Mouse (Mus musculus) Patski (cell line): ENCODE measurements around the gene Gdpgp1. TPM values are rescaled to one million over a fixed set of nuclear protein-coding genes. Genes with fewer than 3 reads are reported as not detected.

ENCODE experiments used
- ATAC-seq: fragments of 100-300 bp; one replicate; pipeline ENCODE4 v1.8.0; 2021
- CTCF ChIA-PET: fragments of 350-600 bp; sonication (Branson Sonifier 250); formaldehyde crosslinking; loops from one replicate; lab custom pipeline; 2022; ENCODE audit warnings: inconsistent platforms; lab: Charles Lee
- POLR2A ChIA-PET: fragments of 350-600 bp; sonication (Branson Sonifier 250); formaldehyde crosslinking; loops from one replicate; lab custom pipeline; 2022; ENCODE audit warnings: antibody characterized with exemption, inconsistent platforms; lab: Charles Lee
- DNase-seq: peaks from one replicate; pipeline ENCODE4 v3.0.0-alpha.2; 2011; ENCODE audit warnings: low read depth, low spot score
- H3K27me3 ChIP-seq: fragments of 371-371 bp; one replicate; pipeline ENCODE4 v1.5.1; 2021
- CTCF ChIP-seq: fragments of 100-300 bp; IDR thresholded peaks from one replicate; pipeline ENCODE4 v1.5.1; 2021
- in situ Hi-C: fragments of 300-500 bp; cut with MboI; formaldehyde crosslinking; loops from 3 replicates; pipeline ENCODE4 v1.11.1; 2018; ENCODE audit warnings: low pct_unique_long_range_greater_than_20kb, mixed read lengths
- polyA plus RNA-seq: library from polyadenylated mRNA; unstranded; gene quantifications from one replicate; pipeline ENCODE4 v1.2.3, GENCODE M21; 2021

The Gdpgp1 gene
- polyA plus RNA-seq, 1 experiment from 2014 or later: 4.0 TPM

DNA sequence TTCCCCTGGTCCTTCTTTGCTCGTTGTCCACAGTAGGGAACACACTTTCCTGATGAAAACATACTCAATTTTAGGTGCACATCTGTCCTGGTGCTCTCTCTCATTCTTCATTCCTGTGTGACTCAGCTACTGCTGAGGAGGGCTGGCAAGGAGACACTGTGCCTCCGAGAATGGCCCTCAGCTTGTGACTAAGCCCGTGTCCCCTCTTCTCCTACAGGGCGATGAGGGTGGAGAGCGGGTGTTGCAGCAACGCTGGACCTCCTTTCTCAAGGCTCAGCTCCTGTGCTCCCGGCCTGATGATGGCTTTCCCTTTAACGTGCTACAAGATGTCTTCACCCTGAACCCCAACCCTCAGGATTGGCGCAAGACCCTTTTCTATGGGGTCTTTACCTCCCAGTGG, 14.0 kb upstream of the Gdpgp1 start:
- ATAC-seq: no peak
- TF ChIP-seq CTCF: no peak
- POLR2A ChIA-PET: no interaction called here
- no peaks in the 10 kb centered on the region for H3K27me3 ChIP-seq
- no peak for DNase-seq
- CTCF ChIA-PET: interaction anchor here (0.6 to 2.3 kb wide), 2 partner anchors 9 to 1701 kb away, joined by 3 to 7 read pairs; no protein-coding TSS in a partner anchor
- in situ Hi-C loops: loop anchor here (10.0 kb wide), 1 partner anchor 64 kb away; no protein-coding TSS in a partner anchor

DNA sequence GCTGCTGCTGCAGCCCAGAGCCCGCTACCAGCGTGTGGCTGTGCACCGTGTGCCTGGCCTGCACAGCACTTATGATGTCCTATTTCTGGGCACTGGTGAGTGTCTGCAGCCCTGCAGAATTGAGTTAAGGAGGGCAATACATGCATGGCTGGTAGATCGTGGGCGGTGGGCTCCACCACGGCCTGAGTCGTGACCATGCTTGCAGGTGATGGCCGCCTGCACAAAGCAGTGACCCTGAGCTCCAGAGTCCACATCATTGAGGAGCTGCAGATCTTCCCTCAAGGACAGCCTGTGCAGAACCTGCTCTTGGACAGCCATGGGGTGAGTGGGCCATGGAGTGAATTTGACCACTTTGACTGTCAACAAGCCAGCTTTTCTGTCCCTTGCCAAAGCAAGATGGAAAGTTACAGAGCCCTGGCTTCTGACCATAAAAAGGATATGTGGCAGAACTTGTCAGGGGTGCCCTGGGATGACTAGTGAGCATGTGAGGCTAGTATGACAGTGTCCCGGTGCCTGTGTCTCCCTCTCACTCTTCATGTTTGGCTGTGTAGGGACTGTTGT, 12.3 kb upstream of the Gdpgp1 start:
- DNase-seq (no peak), ATAC-seq (no peak)
- CTCF ChIA-PET: interaction anchor here (0.9 to 1.2 kb wide), 2 partner anchors 10 to 63 kb away, joined by 3 read pairs; no protein-coding TSS in a partner anchor
- POLR2A ChIA-PET: interaction anchor here (0.5 to 1.1 kb wide), 2 partner anchors 15 to 30 kb away, joined by 3 to 4 read pairs; no protein-coding TSS in a partner anchor
- no peak for TF ChIP-seq CTCF
- in situ Hi-C loops: no loop called here
- H3K27me3 ChIP-seq: no peaks in the 10 kb centered on the region

DNA sequence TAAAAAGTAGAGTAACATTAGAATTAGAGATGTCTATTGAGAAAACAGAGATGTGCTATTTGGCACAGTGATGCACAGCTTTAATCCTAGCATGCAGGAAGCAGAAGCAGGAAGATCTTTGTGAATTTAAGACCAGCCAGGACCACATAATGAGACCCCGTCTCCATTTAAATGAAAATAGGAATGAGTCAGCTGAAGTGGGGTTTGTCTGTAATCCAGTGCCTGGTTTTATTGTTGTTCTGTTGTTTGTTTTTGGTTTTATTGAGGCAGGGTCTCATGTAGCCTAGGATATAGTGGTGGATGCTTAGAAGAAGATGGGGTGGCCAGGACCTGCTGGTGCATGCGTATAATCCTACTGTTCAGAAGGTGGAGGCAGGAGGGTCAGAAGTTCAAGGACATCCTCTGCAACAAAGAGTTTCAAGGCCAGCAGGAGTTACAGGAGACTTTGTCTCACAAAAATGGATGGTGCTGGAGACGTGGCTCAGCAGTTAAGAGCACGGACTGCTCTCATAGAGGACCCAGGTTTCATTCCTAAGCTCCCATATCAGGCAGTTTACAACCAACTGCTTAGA, 11.4 kb upstream of the Gdpgp1 start:
- DNase-seq: no peak
- no peaks in the 10 kb centered on the region for H3K27me3 ChIP-seq
- ChIA-PET CTCF (interaction anchor here (0.9 to 1.3 kb wide), 3 partner anchors 11 to 64 kb away, joined by 3 read pairs; no protein-coding TSS in a partner anchor), POLR2A (no interaction called here)
- no peak for ATAC-seq
- in situ Hi-C loops: no loop called here
- TF ChIP-seq CTCF: no peak

DNA sequence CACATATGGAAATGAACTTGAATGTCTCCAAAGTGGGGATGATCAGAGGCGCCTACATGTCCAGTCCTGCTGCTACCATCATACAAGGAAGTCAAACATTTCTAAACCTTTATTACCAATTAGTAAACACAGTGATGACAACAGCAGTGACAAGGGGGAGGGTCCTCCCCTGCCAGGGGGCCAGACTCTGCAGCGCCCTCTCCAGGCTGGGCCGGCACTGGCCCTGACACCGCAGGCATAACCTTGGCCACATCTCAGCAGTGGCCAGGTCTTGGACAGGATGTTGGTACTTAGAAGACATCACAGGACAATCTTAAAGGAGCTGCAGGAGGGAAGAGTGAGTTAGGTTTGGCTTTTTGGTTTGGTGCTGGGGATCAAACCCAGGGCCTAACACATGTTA, 5.6 kb upstream of the Gdpgp1 start:
- ChIA-PET POLR2A (no interaction called here), CTCF (interaction anchor here (1.1 to 1.7 kb wide), 3 partner anchors 8 to 56 kb away, joined by 3 to 7 read pairs (median 3); no protein-coding TSS in a partner anchor)
- DNase-seq (no peak), ATAC-seq (no peak)
- in situ Hi-C loops: no loop called here
- H3K27me3 ChIP-seq: no peaks in the 10 kb centered on the region
- TF ChIP-seq CTCF: no peak

DNA sequence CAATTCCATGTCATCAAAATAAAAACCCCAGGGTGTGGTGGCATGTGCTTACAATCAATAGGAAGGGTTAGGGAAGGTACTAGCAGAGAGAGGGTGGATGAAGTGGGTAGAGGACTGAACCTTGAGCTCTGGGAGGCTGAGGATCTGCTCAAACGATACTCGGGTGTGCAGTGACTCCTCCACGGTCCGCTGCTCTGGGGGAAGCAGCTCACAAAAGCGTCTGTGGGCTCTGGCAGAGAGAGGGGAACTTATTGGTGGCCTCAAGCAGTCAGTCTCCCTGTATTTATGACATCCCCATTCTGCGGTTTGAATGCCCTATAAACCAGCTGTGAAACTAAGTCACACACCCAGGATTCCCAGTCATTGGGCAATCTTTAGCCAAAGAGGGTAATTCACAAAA, 2.5 kb upstream of the Gdpgp1 start:
- ChIA-PET CTCF (interaction anchor here (1.2 kb wide), 1 partner anchor 39 kb away, joined by 3 read pairs; no protein-coding TSS in a partner anchor), POLR2A (interaction anchor here (1.5 kb wide), 1 partner anchor 74 kb away, joined by 3 read pairs; no protein-coding TSS in a partner anchor)
- no peaks in the 10 kb centered on the region for H3K27me3 ChIP-seq
- no peak for DNase-seq
- in situ Hi-C loops: no loop called here
- no peak for TF ChIP-seq CTCF
- no peak for ATAC-seq

DNA sequence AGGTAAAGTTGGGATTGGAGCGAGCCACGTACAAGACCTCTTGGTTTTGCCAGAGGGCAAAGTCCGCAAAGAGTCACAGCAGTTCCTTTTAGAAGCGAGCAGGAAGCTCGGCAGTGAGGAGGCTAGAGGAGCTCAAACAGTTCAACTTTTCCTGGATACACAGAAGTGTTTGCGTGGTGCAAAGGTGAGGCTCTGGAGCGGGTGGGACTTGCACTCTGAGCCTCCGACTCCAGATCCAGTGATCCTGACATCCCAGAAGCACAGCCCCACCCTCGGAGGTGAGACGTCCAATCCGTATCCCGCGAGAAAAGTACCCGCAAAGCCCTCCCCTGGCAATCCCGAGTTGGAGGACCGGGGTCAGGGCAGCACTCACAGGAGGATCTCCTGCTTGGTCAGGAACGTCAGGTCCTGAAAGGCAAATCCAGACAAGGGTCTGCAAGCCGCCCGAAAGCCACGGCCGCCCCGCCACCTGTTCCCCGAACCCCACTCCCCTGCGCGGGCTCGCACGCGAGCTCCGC, 635 bp upstream of the Gdpgp1 start:
- in situ Hi-C loops: no loop called here
- ChIA-PET CTCF (interaction anchor here (1.1 to 2.1 kb wide), 3 partner anchors 14 to 91 kb away, joined by 3 to 7 read pairs (median 4); partner anchors contain the start of gene Ttll13), POLR2A (interaction anchor here (1.1 to 1.7 kb wide), 2 partner anchors 29 to 46 kb away, joined by 3 to 4 read pairs; partner anchors contain the start of gene Ngrn)
- no peaks in the 10 kb centered on the region for H3K27me3 ChIP-seq
- TF ChIP-seq CTCF: no peak
- DNase-seq: no peak
- peak; percentile 67 for ATAC-seq

DNA sequence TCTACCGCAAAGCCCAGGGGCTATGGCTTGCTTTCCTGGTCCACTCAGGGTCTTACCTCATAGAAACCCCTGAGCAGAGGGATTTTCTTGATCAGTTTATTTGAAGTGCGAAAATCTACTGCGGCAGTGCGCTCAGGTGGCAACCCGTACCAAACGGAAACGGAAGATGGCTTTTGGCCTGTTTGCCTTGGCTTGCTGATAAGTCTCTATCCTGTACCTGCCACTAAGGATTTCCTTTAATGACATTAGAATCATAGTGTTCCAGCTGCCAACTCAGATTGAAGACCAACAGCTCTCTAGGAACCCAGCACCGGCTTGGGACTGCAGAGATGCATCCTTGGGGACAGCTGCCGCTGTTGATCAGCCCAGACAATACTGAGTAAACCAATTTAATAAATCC, 1.1 kb downstream of the Gdpgp1 start:
- ATAC-seq (no peak), DNase-seq (no peak)
- no peak for TF ChIP-seq CTCF
- CTCF ChIA-PET: interaction anchor here (0.7 to 2.1 kb wide), 4 partner anchors 9 to 93 kb away, joined by 3 to 7 read pairs (median 4); partner anchors contain the start of gene Ttll13
- in situ Hi-C loops: no loop called here
- POLR2A ChIA-PET: no interaction called here
- H3K27me3 ChIP-seq: no peaks in the 10 kb centered on the region

DNA sequence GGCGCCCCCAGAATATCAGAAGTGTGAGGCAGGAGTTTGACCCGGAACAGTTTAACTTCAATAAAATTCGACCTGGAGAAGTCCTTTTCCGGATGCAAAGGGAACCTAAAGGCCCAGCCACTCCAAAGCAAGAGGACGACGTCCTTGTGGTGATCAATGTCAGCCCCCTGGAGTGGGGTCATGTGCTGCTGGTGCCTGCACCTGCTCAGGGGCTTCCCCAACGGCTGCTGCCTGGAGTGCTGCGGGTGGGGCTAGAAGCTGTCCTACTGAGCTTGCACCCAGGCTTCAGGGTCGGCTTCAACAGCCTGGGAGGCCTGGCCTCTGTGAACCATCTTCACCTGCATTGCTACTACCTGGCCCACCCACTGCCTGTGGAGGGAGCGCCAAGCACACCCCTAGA, 5.9 kb downstream of the Gdpgp1 start:
- no peak for DNase-seq
- TF ChIP-seq CTCF: no peak
- POLR2A ChIA-PET: no interaction called here
- CTCF ChIA-PET: no interaction called here
- H3K27me3 ChIP-seq: no peaks in the 10 kb centered on the region
- in situ Hi-C loops: no loop called here
- ATAC-seq: no peak

DNA sequence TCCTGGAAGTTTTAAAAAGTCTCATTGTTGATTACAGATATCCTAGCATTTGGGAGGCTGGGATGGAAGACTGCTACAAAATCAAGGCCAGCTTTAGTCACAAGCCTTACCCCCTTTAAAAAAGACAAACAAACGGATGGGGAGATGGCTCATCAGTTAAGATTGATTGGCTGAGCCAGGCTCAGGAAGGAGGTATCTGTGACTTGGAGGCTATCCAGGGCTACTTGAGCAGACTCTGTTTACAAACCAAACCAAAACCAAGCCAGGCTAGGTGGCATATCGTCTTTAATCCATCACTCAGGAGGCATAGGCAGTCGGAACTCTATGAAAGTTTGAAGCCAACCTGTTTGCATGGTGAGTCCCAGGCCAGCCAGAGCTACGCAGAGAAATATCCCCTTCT, 9.0 kb downstream of the Gdpgp1 start:
- ChIA-PET POLR2A (no interaction called here), CTCF (interaction anchor here (0.9 to 1.0 kb wide), 2 partner anchors 14 to 119 kb away, joined by 3 read pairs; no protein-coding TSS in a partner anchor)
- no peak for DNase-seq
- TF ChIP-seq CTCF: no peak
- in situ Hi-C loops: no loop called here
- no peaks in the 10 kb centered on the region for H3K27me3 ChIP-seq
- ATAC-seq: no peak

DNA sequence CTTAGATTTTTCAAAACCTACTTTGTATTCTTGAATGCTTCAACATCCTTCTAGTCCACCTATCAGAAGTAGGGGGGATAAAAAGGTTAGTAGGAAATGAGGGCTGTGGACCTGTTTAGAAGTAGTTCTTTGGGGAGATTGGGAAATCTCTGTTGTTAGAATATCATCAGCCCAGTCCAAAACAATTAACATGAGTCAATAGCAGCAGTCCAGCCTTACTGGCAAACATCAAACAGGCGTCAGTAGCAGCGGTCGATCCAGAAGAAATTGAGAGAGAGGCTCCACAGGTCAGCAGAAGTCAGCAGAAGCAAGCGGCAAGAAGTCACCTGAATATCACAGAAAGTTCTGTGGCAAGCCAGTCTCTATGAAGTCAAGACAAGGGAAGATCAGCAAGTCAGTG, 12.2 kb downstream of the Gdpgp1 start:
- POLR2A ChIA-PET: no interaction called here
- no peaks in the 10 kb centered on the region for H3K27me3 ChIP-seq
- TF ChIP-seq CTCF: no peak
- CTCF ChIA-PET: no interaction called here
- DNase-seq: no peak
- in situ Hi-C loops: no loop called here
- ATAC-seq: no peak
